ENCODE assay signal across 8 mouse cellular contexts in genomic region chr19:29102098-29102497, GRCm38 (mm10). TPM values are rescaled to one million over a fixed set of nuclear protein-coding genes. Genes with fewer than 3 reads are reported as not detected.
DNase-seq lines count a peak whose midpoint lies in the region; ATAC-seq and TF ChIP-seq lines count a peak whose summit lies in the region.

No protein-coding gene starts in this region.

- WGBS in kidney, adult 2 months: 16% methylated on average over 13 of the region's 13 CpGs
- 15% methylated on average over 13 of the region's 13 CpGs for WGBS in heart, embryonic 16.5 days
- 18% methylated on average over 13 of the region's 13 CpGs for WGBS in midbrain, embryonic 11.5 days
- WGBS in thymus, adult 2 months: 19% methylated on average over 13 of the region's 13 CpGs

- no peak overlapping the region for H3K27ac ChIP-seq in kidney, adult 2 months (ENCODE audit: insufficient read depth, low read depth, low read length)
- H3K27ac ChIP-seq in heart, embryonic 16.5 days (ENCODE audit: low read length): no peak overlapping the region
- no peak overlapping the region for H3K27ac ChIP-seq in midbrain, embryonic 11.5 days (ENCODE audit: low read depth, low read length)
- no peak overlapping the region for H3K27ac ChIP-seq in thymus, adult 2 months (ENCODE audit: control insufficient read depth, insufficient read depth, low read length)

- H3K36me3 ChIP-seq in kidney, adult 2 months (ENCODE audit: control insufficient read depth, insufficient read depth, low read length): no peaks in the 10 kb centered on the region
- no peaks in the 10 kb centered on the region for H3K36me3 ChIP-seq in heart, embryonic 16.5 days (ENCODE audit: control insufficient read depth, insufficient read depth)
- H3K36me3 ChIP-seq in midbrain, embryonic 11.5 days (ENCODE audit: control insufficient read depth, insufficient read depth, low read length): no peaks in the 10 kb centered on the region
- H3K36me3 ChIP-seq in thymus, adult 2 months (ENCODE audit: control insufficient read depth, insufficient read depth, low read length): no peaks in the 10 kb centered on the region

- H3K4me1 ChIP-seq in kidney, adult 2 months (ENCODE audit: control insufficient read depth, insufficient read depth, low read length): no peaks in the 10 kb centered on the region
- H3K4me1 ChIP-seq in heart, embryonic 16.5 days (ENCODE audit: control insufficient read depth, insufficient read depth, low read length): peaks cover 11% of the 10 kb centered on the region
- peaks cover 8% of the 10 kb centered on the region for H3K4me1 ChIP-seq in midbrain, embryonic 11.5 days (ENCODE audit: control insufficient read depth, insufficient read depth, low read length)
- H3K4me1 ChIP-seq in thymus, adult 2 months (replicated peaks; ENCODE audit: control insufficient read depth, insufficient read depth, low read length): peaks cover 20% of the 10 kb centered on the region

- H3K4me3 ChIP-seq in kidney, adult 2 months (ENCODE audit: insufficient read depth, low read depth, low read length): peak overlapping the region; percentile 25
- peak overlapping the region; percentile 95 for H3K4me3 ChIP-seq in heart, embryonic 16.5 days (ENCODE audit: low read length)
- peak overlapping the region; percentile 91 for H3K4me3 ChIP-seq in midbrain, embryonic 11.5 days (ENCODE audit: low read depth, low read length)
- H3K4me3 ChIP-seq in thymus, adult 2 months (ENCODE audit: control insufficient read depth, insufficient read depth, low read length): no peak overlapping the region

- no peak for TF ChIP-seq CTCF in kidney, adult 2 months (conservative IDR thresholded peaks at IDR 0.05; ENCODE audit: insufficient read depth, insufficient read length, low read depth, low read length)
- TF ChIP-seq CTCF in thymus, adult 2 months (IDR thresholded peaks at IDR 0.05; ENCODE audit: borderline replicate concordance, control insufficient read depth, extremely low read depth, insufficient read depth, low read length, poor library complexity): no peak

- H3K4me2 ChIP-seq in heart, embryonic 16.5 days (ENCODE audit: low read depth, low read length): peak overlapping the region; percentile 78
- peak overlapping the region; percentile 79 for H3K4me2 ChIP-seq in midbrain, embryonic 11.5 days

- no peak for DNase-seq in kidney, adult 2 months
- no peak for DNase-seq in kidney, adult 8-10 months
- peak; percentile 4 for DNase-seq in Muller cell, postnatal 12 days (ENCODE audit: inconsistent ontology term)
- DNase-seq in midbrain, embryonic 11.5 days (ENCODE audit: low spot score, missing footprints): peak; percentile 85
- no peak for DNase-seq in ovary, postnatal 14 days (ENCODE audit: low spot score)
- no peak for DNase-seq in ovary, postnatal 36 days (ENCODE audit: low spot score)
- DNase-seq in thymus, adult 2 months: no peak

- H3K27me3 ChIP-seq in kidney, adult 2 months (replicated peaks; ENCODE audit: control insufficient read depth, insufficient read depth, low read length): no peaks in the 10 kb centered on the region
- H3K27me3 ChIP-seq in heart, embryonic 16.5 days (ENCODE audit: control insufficient read depth, insufficient read depth, low read length): no peaks in the 10 kb centered on the region
- no peaks in the 10 kb centered on the region for H3K27me3 ChIP-seq in midbrain, embryonic 11.5 days (ENCODE audit: control insufficient read depth, insufficient read depth, low read length)
- H3K27me3 ChIP-seq in thymus, adult 2 months (ENCODE audit: control insufficient read depth, insufficient read depth, low read length): no peaks in the 10 kb centered on the region

- H3K9me3 ChIP-seq in heart, embryonic 16.5 days (replicated peaks; ENCODE audit: control insufficient read depth, low read length): no peaks in the 10 kb centered on the region
- no peaks in the 10 kb centered on the region for H3K9me3 ChIP-seq in midbrain, embryonic 11.5 days (ENCODE audit: control insufficient read depth, low read length)

- H3K9ac ChIP-seq in heart, embryonic 16.5 days (ENCODE audit: low read length): peak overlapping the region; percentile 87
- peak overlapping the region; percentile 73 for H3K9ac ChIP-seq in midbrain, embryonic 11.5 days (ENCODE audit: low read length)

- no peak for TF ChIP-seq POLR2A in kidney, adult 2 months (IDR thresholded peaks at IDR 0.05; ENCODE audit: low read depth, low read length)
- TF ChIP-seq POLR2A in thymus, adult 2 months (IDR thresholded peaks at IDR 0.05; ENCODE audit: control insufficient read depth, extremely low read depth, insufficient read depth, low read length, poor library complexity): no peak

- no peak for ATAC-seq in heart, embryonic 16.5 days (replicated peaks; ENCODE audit: extremely low read depth, insufficient read depth, low FRiP score)
- ATAC-seq in midbrain, embryonic 11.5 days (ENCODE audit: low FRiP score): no peak

RNA-seq across cellular contexts. Expression of gene Rcl1, which starts 0.9 kb away (rescaled TPM):
- 16.9 and 17.6 TPM in 2 replicates for polyA plus RNA-seq in kidney, adult 2 months (2012; rRNA removed)
- 19.9 and 25.4 TPM in 2 replicates for polyA plus RNA-seq in heart, embryonic 16.5 days (2015; fragmentation: Nextera tagmentation; extraction: Ambion mirVana)
- 52.4 and 52.5 TPM in 2 replicates for polyA plus RNA-seq in midbrain, embryonic 11.5 days (2014; fragmentation: Nextera tagmentation; extraction: Ambion mirVana)
- 14.4 and 20.4 TPM in 2 replicates for polyA plus RNA-seq in thymus, adult 2 months (2012; rRNA removed)

RNA-seq across cellular contexts. Expression of gene Ak3, which starts 54.3 kb away (rescaled TPM):
- polyA plus RNA-seq in kidney, adult 2 months (2012; rRNA removed): 155 and 160 TPM in 2 replicates
- 98.6 and 99.3 TPM in 2 replicates for polyA plus RNA-seq in heart, embryonic 16.5 days (2015; fragmentation: Nextera tagmentation; extraction: Ambion mirVana)
- polyA plus RNA-seq in midbrain, embryonic 11.5 days (2014; fragmentation: Nextera tagmentation; extraction: Ambion mirVana): 96.7 and 97.2 TPM in 2 replicates
- polyA plus RNA-seq in thymus, adult 2 months (2012; rRNA removed): 43.3 and 50.9 TPM in 2 replicates

Comparison
In these comparisons a context has a peak if more than half of its experiments do, and no peak if none do; other contexts are left out.
1. DNase-seq: peak in Muller cell, postnatal 12 days (single experiment) and midbrain, embryonic 11.5 days (single experiment); none in kidney, adult 2 months (single experiment), kidney, adult 8-10 months (0 of 2), ovary, postnatal 14 days (single experiment), ovary, postnatal 36 days (single experiment) and thymus, adult 2 months (single experiment).